Mouse (Mus musculus) midbrain, postnatal 0 days (tissue): ENCODE results near the gene Tnfrsf8. TPM values are rescaled to one million over a fixed set of nuclear protein-coding genes. Genes with fewer than 3 reads are reported as not detected.

Experiments
- ATAC-seq: fragments of 200-750 bp; cut with Nextera tagmentation; 2 replicates; pipeline ENCODE4 v1.8.0; 2017; ENCODE audit warnings: moderate number of reproducible peaks, mild to moderate bottlenecking, moderate TSS enrichment, moderate library complexity; ENCODE audit not compliant: low FRiP score
- DNase-seq: peaks from one replicate; pipeline ENCODE4 v3.0.0-alpha.2; 2015; ENCODE audit warnings: low spot score
- H3K27ac ChIP-seq: fragments of 300-500 bp; sonication (generic); 2 replicates; pipeline ENCODE4 v1.5.1; 2014; ENCODE audit warnings: low read depth, mild to moderate bottlenecking, low read length, mixed read lengths
- H3K27me3 ChIP-seq: fragments of 300-500 bp; sonication (generic); 2 replicates; pipeline ENCODE4 v1.6.1; 2014; ENCODE audit warnings: low read length, control low read depth, mixed read lengths; ENCODE audit not compliant: insufficient read depth
- H3K36me3 ChIP-seq: fragments of 300-500 bp; sonication (generic); 2 replicates; pipeline ENCODE4 v1.6.1; 2014; ENCODE audit warnings: low read length, control low read depth, mixed read lengths; ENCODE audit not compliant: insufficient read depth
- H3K4me1 ChIP-seq: fragments of 300-500 bp; sonication (generic); 2 replicates; pipeline ENCODE4 v1.6.1; 2014; ENCODE audit warnings: mild to moderate bottlenecking, control low read depth, antibody characterized with exemption, low read length, mixed read lengths; ENCODE audit not compliant: insufficient read depth
- H3K4me2 ChIP-seq: fragments of 300-500 bp; sonication (generic); 2 replicates; pipeline ENCODE4 v1.6.1; 2014; ENCODE audit warnings: low read depth, mild to moderate bottlenecking, low read length, mixed read lengths; ENCODE audit not compliant: poor library complexity, severe bottlenecking
- H3K4me3 ChIP-seq: fragments of 300-500 bp; sonication (generic); 2 replicates; pipeline ENCODE4 v1.5.1; 2014; ENCODE audit warnings: low read depth, mild to moderate bottlenecking, low read length, moderate library complexity
- H3K9ac ChIP-seq: fragments of 300-500 bp; sonication (generic); replicated peaks from 2 replicates; pipeline ENCODE4 v1.6.1; 2014; ENCODE audit warnings: mild to moderate bottlenecking, low read length, moderate library complexity, mixed read lengths; ENCODE audit not compliant: poor library complexity, severe bottlenecking
- H3K9me3 ChIP-seq: fragments of 300-500 bp; sonication (generic); 2 replicates; pipeline ENCODE4 v1.6.1; 2016; ENCODE audit warnings: low read length, control low read depth
- CTCF ChIP-seq: IDR thresholded peaks from 2 replicates; pipeline ENCODE4 v1.5.1; 2016; ENCODE audit warnings: antibody characterized with exemption, mild to moderate bottlenecking
- WGBS: fragments of 180-500 bp; shearing (Covaris S2); extraction: QIAGEN DNeasy Blood & Tissue Kit; methylation state at CpG from one replicate; pipeline ENCODE4 v1.1.7; 2014; 5-methylcytosine and 5-hydroxymethylcytosine counted together
- polyA plus RNA-seq: library from polyadenylated mRNA; unstranded; fragments of >200 nt; fragmentation: Nextera tagmentation; extraction: Ambion mirVana; gene quantifications from 2 replicates; pipeline ENCODE4 v1.2.1, GENCODE M21; 2015
- total RNA-seq: library from RNA; depleted of rRNA; stranded (reverse); fragments of >200 nt; gene quantifications from 2 replicates; pipeline ENCODE4 v1.2.3, GENCODE M21; 2014

The Tnfrsf8 gene
- total and polyA plus RNA-seq, 2 experiments from 2014 or later = 3.0 to 3.3 TPM

GRCm38 (mm10) chr4:145247556-145247955 is 67.4 kb downstream of the Tnfrsf8 start:
- Histone ChIP-seq H3K36me3 (no peaks in the 10 kb centered on the region), H3K9ac (no peak overlapping the region), H3K4me1 (no peaks in the 10 kb centered on the region), H3K9me3 (no peaks in the 10 kb centered on the region), H3K27me3 (0 out of 2 replicates have a peak, but pooled peaks cover 5% of the 10 kb centered on the region), H3K4me2 (no peak overlapping the region), H3K27ac (no peak overlapping the region), H3K4me3 (no peak overlapping the region)
- DNase-seq (no peak), ATAC-seq (no peak)
- 79% methylated on average over 2 of the region's 2 CpGs for WGBS
- TF ChIP-seq CTCF = no peak

- 0 out of 2 replicates have a peak, but pooled peaks cover 5% of the 10 kb centered on the region for H3K27me3 ChIP-seq
- peak; percentile 59 for ATAC-seq
- peak within 1 kb of the TSS; percentile 41 for H3K4me3 ChIP-seq
- 1% methylated on average over 47 of the region's 47 CpGs for WGBS
- peak within 1 kb of the TSS; percentile 57 for H3K9ac ChIP-seq
- H3K4me2 ChIP-seq = peak within 1 kb of the TSS; percentile 74
- peak; percentile 18 for DNase-seq
- H3K27ac ChIP-seq = no peak within 1 kb of the TSS
- H3K4me1 ChIP-seq = no peaks in the 10 kb centered on the region
- H3K36me3 ChIP-seq = no peaks in the 10 kb centered on the region
- no peaks in the 10 kb centered on the region for H3K9me3 ChIP-seq
- TF ChIP-seq CTCF = no peak
Observed at GRCm38 (mm10) chr4:145246173-145247011, 68.6 kb downstream of the Tnfrsf8 start, which contains the start of gene Tnfrsf1b. Gene Tnfrsf1b (minus strand): TSS chr4:145246870.

GRCm38 (mm10) chr4:145245581-145245980 is 69.4 kb downstream of the Tnfrsf8 start:
- ATAC-seq (no peak), DNase-seq (no peak)
- H3K36me3 ChIP-seq = no peaks in the 10 kb centered on the region
- TF ChIP-seq CTCF = no peak
- H3K27ac ChIP-seq = no peak overlapping the region
- peak overlapping the region; percentile 41; the same call in 1 of the 2 replicates for H3K4me3 ChIP-seq
- no peaks in the 10 kb centered on the region for H3K4me1 ChIP-seq
- H3K4me2 ChIP-seq = peak overlapping the region; percentile 74
- H3K27me3 ChIP-seq = 0 out of 2 replicates have a peak, but pooled peaks cover 5% of the 10 kb centered on the region
- WGBS = 86% methylated on average over 3 of the region's 3 CpGs
- H3K9me3 ChIP-seq = no peaks in the 10 kb centered on the region
- 0 out of 2 replicates have a peak overlapping the region, but pooled peaks have one; percentile 57 for H3K9ac ChIP-seq

- 82% methylated on average over 2 of the region's 2 CpGs for WGBS
- H3K9me3 ChIP-seq = no peaks in the 10 kb centered on the region
- no peak overlapping the region for H3K4me3 ChIP-seq
- H3K36me3 ChIP-seq = no peaks in the 10 kb centered on the region
- H3K4me2 ChIP-seq = no peak overlapping the region
- no peak overlapping the region for H3K9ac ChIP-seq
- no peak overlapping the region for H3K27ac ChIP-seq
- H3K27me3 ChIP-seq = 0 out of 2 replicates have a peak, but pooled peaks cover 5% of the 10 kb centered on the region
- H3K4me1 ChIP-seq = no peaks in the 10 kb centered on the region
- TF ChIP-seq CTCF = no peak
- no peak for DNase-seq
- no peak for ATAC-seq
Observed at GRCm38 (mm10) chr4:145244676-145245075, 70.3 kb downstream of the Tnfrsf8 start.

- 64% methylated on average over 1 of the region's 1 CpGs for WGBS
- Histone ChIP-seq H3K36me3 (no peaks in the 10 kb centered on the region), H3K4me3 (no peak overlapping the region), H3K9me3 (no peaks in the 10 kb centered on the region), H3K27me3 (0 out of 2 replicates have a peak, but pooled peaks cover 5% of the 10 kb centered on the region), H3K4me2 (no peak overlapping the region), H3K4me1 (no peaks in the 10 kb centered on the region), H3K9ac (no peak overlapping the region), H3K27ac (no peak overlapping the region)
- DNase-seq (no peak), ATAC-seq (no peak)
- no peak for TF ChIP-seq CTCF
Observed at GRCm38 (mm10) chr4:145242719-145243350, 72.1 kb downstream of the Tnfrsf8 start.
